ENCODE assay signal across 17 mouse cellular contexts in genomic region chr3:21813401-21813800, GRCm38 (mm10).
"Had no signal": no experiment of that assay in that cellular context is flagged by ENCODE, and none has a peak within 500 bp of the region (broad histone marks: within the 10 kb centered on the region; RNA-seq: fewer than 3 reads in every experiment).

No protein-coding gene starts in this region.

- H3K4me3 ChIP-seq: kidney, embryonic 15.5 days; limb, embryonic 15.5 days; liver, embryonic 12.5 days; midbrain, embryonic 10.5 days; midbrain, embryonic 15.5 days; neural tube, embryonic 13.5 days had no signal

- ATAC-seq: intestine, embryonic 16.5 days; liver, embryonic 12.5 days; midbrain, embryonic 15.5 days had no signal

- DNase-seq: kidney, adult 2 months; kidney, postnatal 25 days; layer of hippocampus, adult 9-11 months; layer of hippocampus, postnatal 36 days; left cerebral cortex, postnatal 4 days; retina, postnatal 1 day; right cerebral cortex, postnatal 4 days; spleen, adult 18-20 months; thymus, adult 18-20 months; thymus, postnatal 14 days had no signal

- H3K9ac ChIP-seq: kidney, embryonic 15.5 days; limb, embryonic 15.5 days; liver, embryonic 12.5 days; midbrain, embryonic 15.5 days; neural tube, embryonic 13.5 days had no signal

- H3K4me2 ChIP-seq: kidney, embryonic 15.5 days; limb, embryonic 15.5 days; liver, embryonic 12.5 days; midbrain, embryonic 15.5 days; neural tube, embryonic 13.5 days had no signal

- H3K9me3 ChIP-seq: kidney, embryonic 15.5 days; limb, embryonic 15.5 days; liver, embryonic 12.5 days; midbrain, embryonic 10.5 days; midbrain, embryonic 15.5 days; neural tube, embryonic 13.5 days had no signal

- H3K36me3 ChIP-seq: kidney, embryonic 15.5 days; limb, embryonic 15.5 days; liver, embryonic 12.5 days; midbrain, embryonic 10.5 days; midbrain, embryonic 15.5 days; neural tube, embryonic 13.5 days had no signal

- H3K27me3 ChIP-seq: kidney, embryonic 15.5 days; limb, embryonic 15.5 days; liver, embryonic 12.5 days; midbrain, embryonic 15.5 days; neural tube, embryonic 13.5 days had no signal

- H3K27ac ChIP-seq: kidney, embryonic 15.5 days; limb, embryonic 15.5 days; liver, embryonic 12.5 days; midbrain, embryonic 10.5 days; midbrain, embryonic 15.5 days; neural tube, embryonic 13.5 days had no signal

- H3K4me1 ChIP-seq: liver, embryonic 12.5 days had no signal
